Mouse (Mus musculus): Measurements from ENCODE around the gene Stag3. TPM values are rescaled to one million over a fixed set of nuclear protein-coding genes. Genes with fewer than 3 reads are reported as not detected.

Stag3 gene
- polyA plus RNA-seq (2016; fragmentation: Nextera tagmentation; extraction: Ambion mirVana) = 4.7 and 6.7 TPM in 2 replicates

- Histone ChIP-seq H3K9me3 (replicated peaks) (no peaks in the 10 kb centered on the region), H3K27ac (peak within 1 kb of the TSS; percentile 92), H3K4me1 (peaks cover 46% of the 10 kb centered on the region), H3K36me3 (peaks cover 39% of the 10 kb centered on the region), H3K4me3 (peak within 1 kb of the TSS; percentile 78), H3K27me3 (ENCODE audit: low read depth, poor library complexity, severe bottlenecking) (no peaks in the 10 kb centered on the region)
- peak; percentile 96 for DNase-seq (ENCODE audit: low spot score)
- WGBS = under 1% methylated on average over 56 of the region's 56 CpGs
Observed at GRCm38 (mm10) chr5:138279585-138280424, at the start of gene Stag3, which contains the start of the genes Gm43720 and Gpc2. TSS of gene Stag3 (plus strand) at chr5:138280240. TSS of gene Gm43720 (minus strand) at chr5:138279958. TSS of gene Gpc2 (minus strand) at chr5:138280005.

- Histone ChIP-seq H3K27ac (no peak overlapping the region), H3K4me3 (no peak overlapping the region), H3K9me3 (replicated peaks) (no peaks in the 10 kb centered on the region), H3K27me3 (ENCODE audit: low read depth, poor library complexity, severe bottlenecking) (no peaks in the 10 kb centered on the region), H3K36me3 (no peaks in the 10 kb centered on the region), H3K4me1 (no peaks in the 10 kb centered on the region)
- 88% methylated on average over 2 of the region's 2 CpGs for WGBS
- no peak for DNase-seq (ENCODE audit: low spot score)
Observed at GRCm38 (mm10) chr5:138233778-138234177, 46.3 kb upstream of the Stag3 start.

- Histone ChIP-seq H3K4me1 (no peaks in the 10 kb centered on the region), H3K27ac (no peak overlapping the region), H3K4me3 (no peak overlapping the region), H3K36me3 (no peaks in the 10 kb centered on the region), H3K9me3 (replicated peaks) (no peaks in the 10 kb centered on the region), H3K27me3 (ENCODE audit: low read depth, poor library complexity, severe bottlenecking) (no peaks in the 10 kb centered on the region)
- no peak for DNase-seq (ENCODE audit: low spot score)
Observed at GRCm38 (mm10) chr5:138234224-138234623, 45.8 kb upstream of the Stag3 start.

- Histone ChIP-seq H3K4me1 (no peaks in the 10 kb centered on the region), H3K36me3 (no peaks in the 10 kb centered on the region), H3K4me3 (no peak overlapping the region), H3K9me3 (replicated peaks) (no peaks in the 10 kb centered on the region), H3K27ac (no peak overlapping the region), H3K27me3 (ENCODE audit: low read depth, poor library complexity, severe bottlenecking) (no peaks in the 10 kb centered on the region)
- WGBS = 32% methylated on average over 2 of the region's 2 CpGs
- DNase-seq (ENCODE audit: low spot score) = no peak
Observed at GRCm38 (mm10) chr5:138241511-138241910, 38.5 kb upstream of the Stag3 start.

- no peaks in the 10 kb centered on the region for H3K9me3 ChIP-seq (replicated peaks)
- no peak overlapping the region for H3K4me3 ChIP-seq
- no peak overlapping the region for H3K27ac ChIP-seq
- no peaks in the 10 kb centered on the region for H3K27me3 ChIP-seq (ENCODE audit: low read depth, poor library complexity, severe bottlenecking)
- 89% methylated on average over 12 of the region's 12 CpGs for WGBS
- peaks cover 10% of the 10 kb centered on the region for H3K4me1 ChIP-seq
- no peak for DNase-seq (ENCODE audit: low spot score)
- no peaks in the 10 kb centered on the region for H3K36me3 ChIP-seq
Observed at GRCm38 (mm10) chr5:138251144-138251543, 28.9 kb upstream of the Stag3 start.

- no peaks in the 10 kb centered on the region for H3K27me3 ChIP-seq (ENCODE audit: low read depth, poor library complexity, severe bottlenecking)
- peaks cover 8% of the 10 kb centered on the region for H3K36me3 ChIP-seq
- no peak for DNase-seq (ENCODE audit: low spot score)
- H3K9me3 ChIP-seq (replicated peaks) = no peaks in the 10 kb centered on the region
- 93% methylated on average over 3 of the region's 3 CpGs for WGBS
- H3K27ac ChIP-seq = no peak overlapping the region
- peaks cover 15% of the 10 kb centered on the region for H3K4me1 ChIP-seq
- H3K4me3 ChIP-seq = no peak overlapping the region
Observed at GRCm38 (mm10) chr5:138253061-138253460, 27.0 kb upstream of the Stag3 start.

GRCm38 (mm10) chr5:138255353-138256093 is 24.5 kb upstream of the Stag3 start, which contains the start of gene Lamtor4:
TSS of gene Lamtor4 (plus strand) at chr5:138255482.
- under 1% methylated on average over 38 of the region's 38 CpGs for WGBS
- H3K27ac ChIP-seq = peak within 1 kb of the TSS; percentile 84
- no peaks in the 10 kb centered on the region for H3K27me3 ChIP-seq (ENCODE audit: low read depth, poor library complexity, severe bottlenecking)
- H3K4me1 ChIP-seq = peaks cover 15% of the 10 kb centered on the region
- H3K4me3 ChIP-seq = peak within 1 kb of the TSS; percentile 74
- no peaks in the 10 kb centered on the region for H3K9me3 ChIP-seq (replicated peaks)
- H3K36me3 ChIP-seq = peaks cover 33% of the 10 kb centered on the region
- peak; percentile 88 for DNase-seq (ENCODE audit: low spot score)

GRCm38 (mm10) chr5:138256094-138256467 is 24.0 kb upstream of the Stag3 start:
- Histone ChIP-seq H3K27ac (peak overlapping the region; percentile 84), H3K4me1 (peaks cover 15% of the 10 kb centered on the region), H3K27me3 (ENCODE audit: low read depth, poor library complexity, severe bottlenecking) (no peaks in the 10 kb centered on the region), H3K36me3 (peaks cover 38% of the 10 kb centered on the region), H3K4me3 (peak overlapping the region; percentile 74), H3K9me3 (replicated peaks) (no peaks in the 10 kb centered on the region)
- no peak for DNase-seq (ENCODE audit: low spot score)
- 18% methylated on average over 7 of the region's 7 CpGs for WGBS

GRCm38 (mm10) chr5:138256966-138257584 is 23.0 kb upstream of the Stag3 start:
- Histone ChIP-seq H3K27ac (no peak overlapping the region), H3K4me1 (peaks cover 17% of the 10 kb centered on the region), H3K4me3 (no peak overlapping the region), H3K36me3 (peaks cover 48% of the 10 kb centered on the region), H3K9me3 (replicated peaks) (no peaks in the 10 kb centered on the region), H3K27me3 (ENCODE audit: low read depth, poor library complexity, severe bottlenecking) (no peaks in the 10 kb centered on the region)
- 92% methylated on average over 10 of the region's 10 CpGs for WGBS
- DNase-seq (ENCODE audit: low spot score) = no peak

- 96% methylated on average over 4 of the region's 4 CpGs for whole genome bisulfite sequencing
- peaks cover 22% of the 10 kb centered on the region for H3K4me1 ChIP-seq
- no peak overlapping the region for H3K4me3 ChIP-seq
- H3K36me3 ChIP-seq = peaks cover 52% of the 10 kb centered on the region
- no peak overlapping the region for H3K27ac ChIP-seq
- no peak for DNase-seq (ENCODE audit: low spot score)
- H3K9me3 ChIP-seq (replicated peaks) = no peaks in the 10 kb centered on the region
- no peaks in the 10 kb centered on the region for H3K27me3 ChIP-seq (ENCODE audit: low read depth, poor library complexity, severe bottlenecking)
Observed at GRCm38 (mm10) chr5:138257585-138257978, 22.5 kb upstream of the Stag3 start.

GRCm38 (mm10) chr5:138258078-138258477 is 22.0 kb upstream of the Stag3 start:
- 87% methylated on average over 3 of the region's 3 CpGs for WGBS

GRCm38 (mm10) chr5:138258542-138258941 is 21.5 kb upstream of the Stag3 start:
- 89% methylated on average over 6 of the region's 6 CpGs for WGBS
- H3K27ac ChIP-seq = no peak overlapping the region

More at GRCm38 (mm10) chr5:138258078-138258477, 22.0 kb upstream of the Stag3 start:
- Histone ChIP-seq H3K4me3 (no peak overlapping the region), H3K27me3 (ENCODE audit: low read depth, poor library complexity, severe bottlenecking) (no peaks in the 10 kb centered on the region), H3K27ac (no peak overlapping the region), H3K36me3 (peaks cover 52% of the 10 kb centered on the region), H3K4me1 (peaks cover 27% of the 10 kb centered on the region), H3K9me3 (replicated peaks) (no peaks in the 10 kb centered on the region)
- no peak for DNase-seq (ENCODE audit: low spot score)

More at GRCm38 (mm10) chr5:138258542-138258941, 21.5 kb upstream of the Stag3 start:
- H3K36me3 ChIP-seq = peaks cover 52% of the 10 kb centered on the region
- peaks cover 31% of the 10 kb centered on the region for H3K4me1 ChIP-seq
- no peaks in the 10 kb centered on the region for H3K9me3 ChIP-seq (replicated peaks)
- H3K4me3 ChIP-seq = no peak overlapping the region
- no peak for DNase-seq (ENCODE audit: low spot score)
- H3K27me3 ChIP-seq (ENCODE audit: low read depth, poor library complexity, severe bottlenecking) = no peaks in the 10 kb centered on the region
